Mouse (Mus musculus) kidney, postnatal 0 days (tissue): Measurements from ENCODE around the gene Hpn. TPM values are rescaled to one million over a fixed set of nuclear protein-coding genes. Genes with fewer than 3 reads are reported as not detected.
A peak's percentile ranks its signal among the peaks of the same experiment; 100 is the strongest.

Experiments
- ATAC-seq: fragments of 200-750 bp; cut with Nextera tagmentation; replicated peaks from 2 replicates; pipeline ENCODE4 v1.8.0; 2017; ENCODE audit warnings: low read depth, moderate number of reproducible peaks, moderate TSS enrichment, moderate library complexity; ENCODE audit not compliant: low FRiP score
- DNase-seq: peaks from one replicate; pipeline ENCODE4 v3.0.0-alpha.2; 2016; ENCODE audit warnings: low spot score
- H3K27ac ChIP-seq: fragments of 300-500 bp; sonication (generic); 2 replicates; pipeline ENCODE4 v1.5.1; 2014; ENCODE audit warnings: mild to moderate bottlenecking
- H3K27me3 ChIP-seq: fragments of 300-500 bp; sonication (generic); 2 replicates; pipeline ENCODE4 v1.6.1; 2014; ENCODE audit warnings: low read length, mixed read lengths; ENCODE audit not compliant: insufficient read depth
- H3K36me3 ChIP-seq: fragments of 300-500 bp; sonication (generic); 2 replicates; pipeline ENCODE4 v1.6.1; 2014; ENCODE audit warnings: low read length, mixed read lengths; ENCODE audit not compliant: insufficient read depth
- H3K4me1 ChIP-seq: fragments of 300-500 bp; sonication (generic); replicated peaks from 2 replicates; pipeline ENCODE4 v1.6.1; 2014; ENCODE audit warnings: antibody characterized with exemption, low read length, mixed read lengths; ENCODE audit not compliant: insufficient read depth
- H3K4me2 ChIP-seq: fragments of 300-500 bp; sonication (generic); 2 replicates; pipeline ENCODE4 v1.6.1; 2014; ENCODE audit warnings: mild to moderate bottlenecking, low read length, moderate library complexity, mixed read lengths
- H3K4me3 ChIP-seq: fragments of 300-500 bp; sonication (generic); replicated peaks from 2 replicates; pipeline ENCODE4 v1.5.1; 2014; ENCODE audit warnings: low read depth, low read length
- H3K9ac ChIP-seq: fragments of 300-500 bp; sonication (generic); 2 replicates; pipeline ENCODE4 v1.6.1; 2014; ENCODE audit warnings: low read depth, low read length
- H3K9me3 ChIP-seq: fragments of 300-500 bp; sonication (generic); replicated peaks from 2 replicates; pipeline ENCODE4 v1.6.1; 2016; ENCODE audit warnings: low read length, inconsistent platforms, mixed read lengths
- CTCF ChIP-seq: IDR thresholded peaks from 2 replicates; pipeline ENCODE4 v1.5.1; 2016; ENCODE audit warnings: antibody characterized with exemption, low read depth, mild to moderate bottlenecking, moderate library complexity
- WGBS: fragments of 180-500 bp; shearing (Covaris S2); extraction: QIAGEN DNeasy Blood & Tissue Kit; methylation state at CpG from one replicate; pipeline ENCODE4 v1.1.7; 2014; 5-methylcytosine and 5-hydroxymethylcytosine counted together
- polyA plus RNA-seq: library from polyadenylated mRNA; unstranded; fragments of >200 nt; fragmentation: Nextera tagmentation; extraction: Ambion mirVana; gene quantifications from 2 replicates; pipeline ENCODE4 v1.2.1, GENCODE M21; 2015

The Hpn gene
- polyA plus RNA-seq, 1 experiment from 2014 or later = 110 TPM

DNA sequence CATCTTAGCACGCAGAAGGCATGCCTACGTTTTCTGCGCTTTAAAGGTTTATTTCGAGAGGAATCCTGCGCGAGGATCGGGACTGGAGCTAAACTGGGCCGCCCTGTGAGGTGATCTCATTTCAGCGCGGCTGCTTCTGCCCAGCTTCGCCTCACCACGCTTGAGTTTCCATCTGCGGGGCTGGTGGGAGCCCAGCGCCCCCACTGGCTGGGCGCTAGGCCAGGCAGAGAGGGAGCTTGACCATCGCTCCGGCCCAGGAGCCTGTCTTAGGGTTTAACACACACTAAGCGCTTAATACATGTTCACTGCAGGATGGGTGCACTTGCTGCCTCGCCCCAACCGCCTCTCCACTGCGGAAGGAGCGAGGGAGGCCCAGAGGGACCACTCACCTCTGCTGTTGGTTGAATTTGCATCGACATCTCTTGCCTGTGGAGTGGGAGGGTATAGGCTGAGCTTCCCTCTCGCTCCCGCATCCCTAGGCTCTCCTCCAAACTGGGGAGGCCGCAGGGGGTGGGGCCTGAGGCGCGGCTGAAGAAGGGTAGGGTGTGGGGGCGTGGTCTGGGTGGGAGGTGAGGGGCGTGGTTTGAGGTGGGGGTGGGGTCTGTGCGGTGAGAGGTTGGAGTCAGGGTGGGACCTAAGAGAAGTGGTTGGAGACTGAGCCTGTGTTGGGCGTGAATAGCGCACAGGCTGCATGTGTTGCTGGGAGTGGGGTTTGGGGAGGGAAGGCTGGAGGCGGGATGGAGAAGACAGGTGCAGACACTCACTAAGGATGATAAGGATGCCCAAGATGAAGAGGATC lies 62.3 kb downstream of the Hpn start:
- WGBS = 3% methylated on average over 33 of the region's 34 CpGs
- Histone ChIP-seq H3K9me3 (no peaks in the 10 kb centered on the region), H3K36me3 (no peaks in the 10 kb centered on the region), H3K4me2 (peak overlapping the region; percentile 41), H3K27ac (no peak overlapping the region), H3K4me1 (peaks cover 19% of the 10 kb centered on the region), H3K4me3 (0 out of 2 replicates have a peak overlapping the region, but pooled peaks have one; percentile 14), H3K27me3 (peaks cover 39% of the 10 kb centered on the region), H3K9ac (no peak overlapping the region)
- peak; percentile 18; the same call in 1 of the 2 replicates for ATAC-seq
- DNase-seq = peak; percentile 58
- TF ChIP-seq CTCF = peak; percentile 46; the same call in 1 of the 2 replicates

GRCm38 (mm10) chr7:31052251-31052635 lies 62.8 kb downstream of the Hpn start:
- Histone ChIP-seq H3K4me1 (peaks cover 19% of the 10 kb centered on the region), H3K4me3 (0 out of 2 replicates have a peak overlapping the region, but pooled peaks have one; percentile 14), H3K27me3 (peaks cover 39% of the 10 kb centered on the region), H3K9ac (no peak overlapping the region), H3K9me3 (no peaks in the 10 kb centered on the region), H3K27ac (no peak overlapping the region), H3K4me2 (peak overlapping the region; percentile 41), H3K36me3 (no peaks in the 10 kb centered on the region)
- TF ChIP-seq CTCF = no peak
- WGBS = 3% methylated on average over 22 of the region's 22 CpGs
- ATAC-seq = no peak
- no peak for DNase-seq

GRCm38 (mm10) chr7:31051321-31052021 lies 63.6 kb downstream of the Hpn start, which contains the start of gene Fxyd7:
Fxyd7 (minus strand) TSS chr7:31051467.
- H3K27ac ChIP-seq = no peak within 1 kb of the TSS
- H3K9ac ChIP-seq = no peak within 1 kb of the TSS
- H3K27me3 ChIP-seq = peaks cover 39% of the 10 kb centered on the region
- peak; percentile 13 for DNase-seq
- no peaks in the 10 kb centered on the region for H3K36me3 ChIP-seq
- WGBS = 4% methylated on average over 25 of the region's 28 CpGs
- H3K4me3 ChIP-seq = peak within 1 kb of the TSS; percentile 14; the same call in 1 of the 2 replicates
- no peaks in the 10 kb centered on the region for H3K9me3 ChIP-seq
- TF ChIP-seq CTCF = no peak
- no peak for ATAC-seq
- peaks cover 19% of the 10 kb centered on the region for H3K4me1 ChIP-seq
- H3K4me2 ChIP-seq = peak within 1 kb of the TSS; percentile 41

DNA sequence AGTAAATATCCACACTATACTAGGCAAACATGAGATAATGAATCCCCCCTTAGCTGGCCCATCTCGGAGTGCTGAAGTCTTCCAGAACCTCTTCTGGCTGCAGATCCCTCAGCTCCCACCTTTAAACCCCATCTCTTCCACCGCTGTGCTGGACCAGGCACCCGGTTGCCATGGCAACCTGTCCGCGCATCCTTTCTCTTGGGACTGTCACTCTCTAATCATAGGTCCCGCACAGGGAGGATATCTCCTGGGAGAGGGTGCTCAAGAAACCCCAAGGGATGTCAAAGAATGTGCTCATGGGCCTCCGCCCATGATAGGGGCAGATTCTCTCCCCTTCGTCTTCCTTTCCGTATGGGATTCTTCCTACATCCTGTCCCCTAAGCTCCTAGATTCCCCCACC lies 64.2 kb downstream of the Hpn start:
- 6% methylated on average over 9 of the region's 9 CpGs for WGBS
- no peak for DNase-seq
- Histone ChIP-seq H3K27me3 (peaks cover 39% of the 10 kb centered on the region), H3K27ac (no peak overlapping the region), H3K4me3 (peak overlapping the region; percentile 10; the same call in 1 of the 2 replicates), H3K4me1 (peaks cover 19% of the 10 kb centered on the region), H3K4me2 (peak overlapping the region; percentile 41; the same call in 1 of the 2 replicates), H3K36me3 (no peaks in the 10 kb centered on the region), H3K9ac (no peak overlapping the region), H3K9me3 (no peaks in the 10 kb centered on the region)
- ATAC-seq = no peak
- no peak for TF ChIP-seq CTCF

- 7% methylated on average over 6 of the region's 6 CpGs for WGBS
- DNase-seq (no peak), ATAC-seq (no peak)
- Histone ChIP-seq H3K27me3 (peaks cover 39% of the 10 kb centered on the region), H3K4me3 (0 out of 2 replicates have a peak overlapping the region, but pooled peaks have one; percentile 0), H3K36me3 (no peaks in the 10 kb centered on the region), H3K4me1 (peaks cover 19% of the 10 kb centered on the region), H3K27ac (no peak overlapping the region), H3K9me3 (no peaks in the 10 kb centered on the region), H3K4me2 (0 out of 2 replicates have a peak overlapping the region, but pooled peaks have one; percentile 41), H3K9ac (no peak overlapping the region)
- TF ChIP-seq CTCF = no peak
Measured at GRCm38 (mm10) chr7:31050487-31050886, 64.6 kb downstream of the Hpn start.

GRCm38 (mm10) chr7:31049846-31050281 lies 65.2 kb downstream of the Hpn start:
- no peak for TF ChIP-seq CTCF
- DNase-seq (peak; percentile 17), ATAC-seq (no peak)
- peaks cover 39% of the 10 kb centered on the region for H3K27me3 ChIP-seq
- H3K9ac ChIP-seq = no peak overlapping the region
- 2% methylated on average over 13 of the region's 15 CpGs for WGBS
- no peaks in the 10 kb centered on the region for H3K9me3 ChIP-seq
- H3K4me1 ChIP-seq = peaks cover 19% of the 10 kb centered on the region
- H3K36me3 ChIP-seq = no peaks in the 10 kb centered on the region
- H3K4me3 ChIP-seq = 0 out of 2 replicates have a peak overlapping the region, but pooled peaks have one; percentile 0
- H3K27ac ChIP-seq = no peak overlapping the region
- peak overlapping the region; percentile 25; the same call in 1 of the 2 replicates for H3K4me2 ChIP-seq
